Mouse (Mus musculus): ENCODE measurements around the gene Nobox.

Nobox gene

GRCm38 (mm10) chr6:43274123-43274522 is 35.2 kb downstream of the Nobox start:
- DNase-seq (ENCODE audit: low spot score), result no peak

- DNase-seq (ENCODE audit: low spot score), result no peak
Observed at GRCm38 (mm10) chr6:43272597-43272996, 36.8 kb downstream of the Nobox start.

DNA sequence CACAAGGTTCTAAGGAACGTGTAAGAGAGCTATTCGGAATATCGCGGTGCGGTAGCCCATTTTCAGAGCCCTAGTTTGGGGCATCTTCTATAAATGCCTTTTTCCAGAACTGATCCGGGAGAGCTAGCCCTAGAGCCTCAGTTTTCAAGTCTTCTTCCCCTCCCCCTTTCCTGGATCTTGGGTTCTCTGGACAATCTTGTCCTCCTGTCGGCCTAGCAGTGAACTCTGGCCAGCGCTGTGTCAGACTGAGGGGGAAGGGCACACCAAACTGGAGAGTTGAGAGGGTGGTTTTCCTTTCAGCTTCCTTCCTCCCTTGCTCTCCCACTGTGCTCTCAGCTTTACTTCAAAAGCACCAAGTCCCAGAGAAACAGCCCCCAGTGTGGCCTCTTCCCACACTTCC is 43.0 kb downstream of the Nobox start:
- DNase-seq (ENCODE audit: low spot score), result peak; percentile 60

DNA sequence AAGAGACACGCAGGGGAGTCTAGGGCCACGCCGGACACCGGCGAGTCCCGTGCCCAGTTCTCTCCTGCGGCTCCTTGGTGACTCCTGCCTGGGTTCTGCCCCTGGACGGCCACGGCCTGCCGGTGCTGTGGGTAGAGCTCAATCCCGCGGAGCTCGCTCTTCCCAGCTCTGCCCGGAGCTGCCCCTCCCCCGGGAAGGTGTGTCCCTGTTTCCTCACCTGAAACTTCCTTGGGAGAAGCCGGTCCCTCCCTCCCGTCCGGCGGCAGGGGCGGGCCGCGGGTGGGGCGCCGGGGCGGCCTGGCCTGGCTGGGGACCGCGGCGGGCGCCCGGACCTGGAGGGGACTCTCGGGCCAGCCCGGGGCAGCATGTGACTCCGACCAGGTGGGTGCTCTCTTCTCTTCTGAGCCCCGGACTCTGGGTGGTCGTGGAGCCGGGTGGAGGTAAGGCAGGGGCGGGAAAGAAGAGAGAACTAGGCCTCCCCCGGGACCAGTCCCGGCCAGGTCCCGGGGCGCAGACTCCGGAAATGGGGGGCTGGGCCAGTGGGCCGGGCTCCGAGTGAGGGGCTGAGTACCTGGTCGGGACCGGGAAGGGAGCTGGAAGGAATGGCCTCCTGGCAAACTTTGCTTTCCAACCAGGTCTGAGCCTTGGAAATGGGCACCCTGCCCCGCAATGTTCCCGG is 43.9 kb downstream of the Nobox start, which contains the start of gene Arhgef5:
Gene Arhgef5 (plus strand): TSS at position 220 of the 679 bp plus-strand sequence.
- peak; percentile 39 for DNase-seq (ENCODE audit: low spot score)

DNA sequence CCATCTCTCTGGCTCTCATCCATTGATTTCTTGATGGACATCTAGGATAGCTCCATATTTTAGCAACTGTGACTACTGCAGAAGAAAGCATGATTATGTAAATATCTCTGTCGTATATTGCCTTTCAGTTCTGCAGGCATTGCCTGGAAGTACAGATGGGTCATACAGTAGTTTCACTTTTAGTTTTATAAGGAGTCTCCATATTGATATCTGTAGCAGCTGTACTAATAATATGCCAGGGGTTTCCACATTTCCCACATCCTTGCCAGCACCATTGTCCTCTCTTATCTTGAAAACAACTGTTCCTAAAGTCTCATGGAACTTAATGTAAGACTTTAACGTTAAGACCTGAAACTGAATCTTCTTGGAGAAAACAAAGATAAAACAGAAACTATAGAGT is 48.6 kb downstream of the Nobox start:
- DNase-seq (ENCODE audit: low spot score), result no peak

GRCm38 (mm10) chr6:43254193-43254926 is 55.0 kb downstream of the Nobox start:
- DNase-seq (ENCODE audit: low spot score), result peak; percentile 57
